Mouse (Mus musculus) left cerebral cortex, adult 8-10 months (tissue): ENCODE data around the gene Abl1. TPM values are rescaled to one million over a fixed set of nuclear protein-coding genes. Genes with fewer than 3 reads are reported as not detected.

ENCODE experiments used
- DNase-seq, 2 experiments: peaks; one replicate each; pipeline ENCODE4 v3.0.0; 2022; ENCODE audit warnings: low spot score in 2 of 2
- total RNA-seq, 4 experiments: library from RNA; stranded (reverse); gene quantifications; 2 replicates each; pipeline ENCODE4 v1.2.4; 2022

The Abl1 gene
- total RNA-seq, 4 experiments from 2014 or later, result 47.1 to 49.9 (median 47.7) TPM

GRCm38 (mm10) chr2:31782958-31783602, 94.9 kb downstream of the Abl1 start:
- DNase-seq, result no peak

GRCm38 (mm10) chr2:31785074-31785473, 96.9 kb downstream of the Abl1 start:
- peak; percentile 53 to 66 for DNase-seq

- DNase-seq, result peak; percentile 41 to 65
Observed at GRCm38 (mm10) chr2:31787029-31787428, 98.9 kb downstream of the Abl1 start.

- DNase-seq, result no peak
Observed at GRCm38 (mm10) chr2:31788227-31788626, 100.1 kb downstream of the Abl1 start.

- DNase-seq, result no peak
Observed at GRCm38 (mm10) chr2:31789215-31789614, 101.0 kb downstream of the Abl1 start.

GRCm38 (mm10) chr2:31790728-31791251, 102.6 kb downstream of the Abl1 start:
- DNase-seq, result no peak

GRCm38 (mm10) chr2:31791260-31791659, 103.1 kb downstream of the Abl1 start:
- DNase-seq, result no peak

GRCm38 (mm10) chr2:31792611-31793010, 104.4 kb downstream of the Abl1 start:
- no peak for DNase-seq

- no peak for DNase-seq
Observed at GRCm38 (mm10) chr2:31796943-31797342, 108.8 kb downstream of the Abl1 start.

- no peak for DNase-seq
Observed at GRCm38 (mm10) chr2:31801416-31801815, 113.2 kb downstream of the Abl1 start.

- DNase-seq, result no peak
Observed at GRCm38 (mm10) chr2:31802811-31803210, 114.6 kb downstream of the Abl1 start.

- DNase-seq, result no peak
Observed at GRCm38 (mm10) chr2:31803480-31803879, 115.3 kb downstream of the Abl1 start.

- no peak for DNase-seq
Observed at GRCm38 (mm10) chr2:31806639-31807382, 118.6 kb downstream of the Abl1 start.

GRCm38 (mm10) chr2:31808410-31809357, 120.5 kb downstream of the Abl1 start:
- no peak for DNase-seq

GRCm38 (mm10) chr2:31809358-31809740, 121.2 kb downstream of the Abl1 start:
- DNase-seq, result no peak

- no peak for DNase-seq
Observed at GRCm38 (mm10) chr2:31810444-31810843, 122.3 kb downstream of the Abl1 start, which contains the start of gene Qrfp. Gene Qrfp, minus strand, starts transcription at chr2:31810580.

- no peak for DNase-seq
Observed at GRCm38 (mm10) chr2:31811086-31811958, 123.1 kb downstream of the Abl1 start.

GRCm38 (mm10) chr2:31813641-31814040, 125.5 kb downstream of the Abl1 start:
- no peak for DNase-seq

GRCm38 (mm10) chr2:31814699-31815098, 126.5 kb downstream of the Abl1 start:
- peak in 1 of 2 experiments; percentile 77 for DNase-seq

- no peak for DNase-seq
Observed at GRCm38 (mm10) chr2:31815367-31815766, 127.2 kb downstream of the Abl1 start.
